Mouse (Mus musculus) liver, embryonic 13.5 days (tissue): ENCODE data around the gene Nrbf2. TPM values are rescaled to one million over a fixed set of nuclear protein-coding genes. Genes with fewer than 3 reads are reported as not detected.
A peak's percentile ranks its signal among the peaks of the same experiment; 100 is the strongest.

Experiments used
- ATAC-seq: fragments of 200-750 bp; cut with Nextera tagmentation; 2 replicates; pipeline ENCODE4 v1.8.0; 2017; ENCODE audit warnings: low read depth, mild to moderate bottlenecking, moderate number of reproducible peaks, moderate library complexity
- DNase-seq: peaks from one replicate; pipeline ENCODE4 v3.0.0; 2022
- H3K27ac ChIP-seq: fragments of 300-500 bp; sonication (generic); 2 replicates; pipeline ENCODE4 v1.5.1; 2015; ENCODE audit warnings: moderate library complexity, mild to moderate bottlenecking, inconsistent platforms
- H3K27me3 ChIP-seq: fragments of 300-500 bp; sonication (generic); 2 replicates; pipeline ENCODE4 v1.6.1; 2015; ENCODE audit warnings: mild to moderate bottlenecking, inconsistent platforms
- H3K36me3 ChIP-seq: fragments of 300-500 bp; sonication (generic); 2 replicates; pipeline ENCODE4 v1.6.1; 2015; ENCODE audit warnings: mild to moderate bottlenecking, inconsistent platforms
- H3K4me1 ChIP-seq: fragments of 300-500 bp; sonication (generic); replicated peaks from 2 replicates; pipeline ENCODE4 v1.6.1; 2015; ENCODE audit warnings: inconsistent platforms
- H3K4me2 ChIP-seq: fragments of 300-500 bp; sonication (generic); 2 replicates; pipeline ENCODE4 v1.6.1; 2015; ENCODE audit warnings: inconsistent platforms, mild to moderate bottlenecking, moderate library complexity
- H3K4me3 ChIP-seq: fragments of 300-500 bp; sonication (generic); replicated peaks from 2 replicates; pipeline ENCODE4 v1.5.1; 2015; ENCODE audit warnings: mild to moderate bottlenecking, inconsistent platforms
- H3K9ac ChIP-seq: fragments of 300-500 bp; sonication (generic); 2 replicates; pipeline ENCODE4 v1.6.1; 2015; ENCODE audit warnings: mild to moderate bottlenecking, inconsistent platforms
- H3K9me3 ChIP-seq: fragments of 300-500 bp; sonication (generic); replicated peaks from 2 replicates; pipeline ENCODE4 v1.6.1; 2016; ENCODE audit warnings: inconsistent platforms
- whole genome bisulfite sequencing: fragments of 180-500 bp; shearing (Covaris S2); methylation state at CpG from one replicate; pipeline ENCODE4 v1.1.7; 2015; ENCODE audit not compliant: insufficient replicate concordance; 5-methylcytosine and 5-hydroxymethylcytosine counted together
- polyA plus RNA-seq: library from polyadenylated mRNA; unstranded; fragments of >200 nt; fragmentation: Nextera tagmentation; extraction: Ambion mirVana; gene quantifications from 2 replicates; pipeline ENCODE4 v1.2.1, GENCODE M21; 2015

Nrbf2 gene
- polyA plus RNA-seq, 1 experiment from 2014 or later = 19.2 TPM

GRCm38 (mm10) chr10:67252353-67252752 lies 32.8 kb downstream of the Nrbf2 start:
- ATAC-seq (no peak), DNase-seq (no peak)
- no peak overlapping the region for H3K27ac ChIP-seq
- H3K4me3 ChIP-seq = no peak overlapping the region
- H3K4me1 ChIP-seq = no peaks in the 10 kb centered on the region
- no peak overlapping the region for H3K9ac ChIP-seq
- peaks cover 66% of the 10 kb centered on the region for H3K36me3 ChIP-seq
- H3K9me3 ChIP-seq = no peaks in the 10 kb centered on the region
- WGBS = 69% methylated on average over 5 of the region's 5 CpGs
- no peak overlapping the region for H3K4me2 ChIP-seq
- no peaks in the 10 kb centered on the region for H3K27me3 ChIP-seq

- Histone ChIP-seq H3K9ac (no peak overlapping the region), H3K4me3 (no peak overlapping the region), H3K27me3 (no peaks in the 10 kb centered on the region), H3K36me3 (peaks cover 73% of the 10 kb centered on the region), H3K27ac (no peak overlapping the region), H3K4me1 (no peaks in the 10 kb centered on the region), H3K4me2 (no peak overlapping the region), H3K9me3 (no peaks in the 10 kb centered on the region)
- ATAC-seq = no peak
- no peak for DNase-seq
- WGBS = 90% methylated on average over 6 of the region's 6 CpGs
Measured at GRCm38 (mm10) chr10:67250846-67251245, 34.3 kb downstream of the Nrbf2 start.

- no peaks in the 10 kb centered on the region for H3K4me1 ChIP-seq
- no peak overlapping the region for H3K9ac ChIP-seq
- 73% methylated on average over 2 of the region's 2 CpGs for WGBS
- no peaks in the 10 kb centered on the region for H3K27me3 ChIP-seq
- no peak overlapping the region for H3K4me3 ChIP-seq
- DNase-seq (no peak), ATAC-seq (no peak)
- H3K27ac ChIP-seq = no peak overlapping the region
- H3K36me3 ChIP-seq = peaks cover 73% of the 10 kb centered on the region
- H3K4me2 ChIP-seq = no peak overlapping the region
- no peaks in the 10 kb centered on the region for H3K9me3 ChIP-seq
Measured at GRCm38 (mm10) chr10:67249486-67249885, 35.6 kb downstream of the Nrbf2 start.

DNA sequence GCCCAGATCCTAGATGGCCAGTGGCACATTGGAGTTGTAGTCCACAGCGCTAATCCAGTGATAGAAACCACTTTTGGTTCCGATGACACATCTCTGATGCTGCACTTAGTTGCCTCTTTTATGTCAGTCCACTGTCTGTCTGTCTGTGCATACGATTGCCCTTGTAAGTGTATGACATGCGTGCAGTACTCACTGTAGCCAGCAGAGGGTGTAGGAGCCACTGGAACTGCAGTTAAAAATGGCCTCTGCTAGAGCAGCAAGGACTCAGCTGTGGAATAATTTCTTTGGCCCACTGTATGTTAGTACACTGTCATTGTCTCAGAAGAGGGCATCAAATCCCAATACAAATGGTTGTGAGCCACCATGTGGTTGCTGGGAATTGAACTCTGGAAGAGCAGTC lies 38.0 kb downstream of the Nrbf2 start:
- Histone ChIP-seq H3K4me1 (no peaks in the 10 kb centered on the region), H3K27ac (no peak overlapping the region), H3K27me3 (no peaks in the 10 kb centered on the region), H3K4me2 (no peak overlapping the region), H3K9ac (no peak overlapping the region), H3K9me3 (no peaks in the 10 kb centered on the region), H3K36me3 (peaks cover 74% of the 10 kb centered on the region), H3K4me3 (no peak overlapping the region)
- ATAC-seq (no peak), DNase-seq (peak; percentile 35)
- WGBS = 80% methylated on average over 4 of the region's 4 CpGs

DNA sequence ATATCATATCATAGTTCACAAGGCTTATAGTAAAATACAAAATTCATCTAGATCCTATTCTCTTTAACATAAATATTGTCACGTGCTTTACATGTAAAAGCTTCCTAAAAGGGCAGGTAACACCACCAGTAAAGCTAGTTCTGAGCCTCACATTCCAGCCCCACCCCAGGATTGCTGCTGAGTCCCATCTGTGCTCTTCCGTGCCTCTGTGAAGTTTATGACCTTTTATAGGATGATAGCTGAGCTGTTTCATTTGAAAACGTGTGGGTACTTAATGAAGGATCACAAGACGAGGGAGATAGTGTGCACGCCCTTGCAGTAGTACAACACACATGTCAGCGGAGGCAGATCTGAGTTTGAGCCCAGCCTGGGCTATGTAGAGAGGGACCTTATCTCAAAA lies 54.7 kb downstream of the Nrbf2 start:
- H3K4me3 ChIP-seq = no peak overlapping the region
- H3K9ac ChIP-seq = no peak overlapping the region
- DNase-seq (no peak), ATAC-seq (no peak)
- 0 out of 2 replicates have a peak, but pooled peaks cover 3% of the 10 kb centered on the region for H3K4me1 ChIP-seq
- H3K9me3 ChIP-seq = no peaks in the 10 kb centered on the region
- H3K27ac ChIP-seq = no peak overlapping the region
- no peak overlapping the region for H3K4me2 ChIP-seq
- 71% methylated on average over 6 of the region's 6 CpGs for WGBS
- no peaks in the 10 kb centered on the region for H3K27me3 ChIP-seq
- peaks cover 65% of the 10 kb centered on the region for H3K36me3 ChIP-seq

- Histone ChIP-seq H3K27me3 (no peaks in the 10 kb centered on the region), H3K9me3 (no peaks in the 10 kb centered on the region), H3K9ac (no peak overlapping the region), H3K4me3 (no peak overlapping the region), H3K27ac (no peak overlapping the region), H3K36me3 (peaks cover 53% of the 10 kb centered on the region), H3K4me1 (0 out of 2 replicates have a peak, but pooled peaks cover 3% of the 10 kb centered on the region), H3K4me2 (no peak overlapping the region)
- WGBS = 86% methylated on average over 14 of the region's 14 CpGs
- DNase-seq (no peak), ATAC-seq (no peak)
Measured at GRCm38 (mm10) chr10:67226543-67226942, 58.6 kb downstream of the Nrbf2 start.

- WGBS = 50% methylated on average over 7 of the region's 7 CpGs
- peak; percentile 8 for DNase-seq
- H3K27me3 ChIP-seq = no peaks in the 10 kb centered on the region
- no peaks in the 10 kb centered on the region for H3K9me3 ChIP-seq
- H3K4me1 ChIP-seq = 0 out of 2 replicates have a peak, but pooled peaks cover 3% of the 10 kb centered on the region
- H3K9ac ChIP-seq = no peak overlapping the region
- no peak overlapping the region for H3K27ac ChIP-seq
- H3K4me3 ChIP-seq = no peak overlapping the region
- H3K4me2 ChIP-seq = no peak overlapping the region
- H3K36me3 ChIP-seq = peaks cover 49% of the 10 kb centered on the region
- ATAC-seq = no peak; the same call in 1 of the 2 replicates
Measured at GRCm38 (mm10) chr10:67226109-67226508, 59.0 kb downstream of the Nrbf2 start.

DNA sequence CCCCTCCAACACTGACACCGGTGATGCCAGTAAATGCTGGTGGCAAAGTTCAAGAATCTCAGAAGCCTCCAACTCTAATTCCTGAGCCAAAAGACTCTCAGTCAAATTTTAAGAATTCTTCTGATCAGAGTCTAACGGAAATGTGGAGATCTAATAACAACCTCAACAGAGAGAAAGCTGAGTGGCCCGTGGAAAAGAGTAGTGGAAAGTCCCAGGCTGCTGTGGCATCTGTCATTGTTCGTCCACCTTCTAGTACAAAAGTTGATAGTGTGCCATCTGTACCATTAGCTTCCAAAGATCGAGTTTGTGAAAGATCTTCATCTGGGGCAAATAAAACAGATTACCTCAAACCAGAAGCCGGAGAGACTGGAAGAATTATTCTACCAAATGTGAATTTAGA lies 59.6 kb downstream of the Nrbf2 start:
- Histone ChIP-seq H3K27ac (no peak overlapping the region), H3K4me1 (0 out of 2 replicates have a peak, but pooled peaks cover 3% of the 10 kb centered on the region), H3K9me3 (no peaks in the 10 kb centered on the region), H3K4me3 (no peak overlapping the region), H3K9ac (no peak overlapping the region), H3K36me3 (peaks cover 43% of the 10 kb centered on the region), H3K4me2 (no peak overlapping the region), H3K27me3 (no peaks in the 10 kb centered on the region)
- ATAC-seq (no peak), DNase-seq (no peak)
- WGBS = 76% methylated on average over 6 of the region's 6 CpGs

DNA sequence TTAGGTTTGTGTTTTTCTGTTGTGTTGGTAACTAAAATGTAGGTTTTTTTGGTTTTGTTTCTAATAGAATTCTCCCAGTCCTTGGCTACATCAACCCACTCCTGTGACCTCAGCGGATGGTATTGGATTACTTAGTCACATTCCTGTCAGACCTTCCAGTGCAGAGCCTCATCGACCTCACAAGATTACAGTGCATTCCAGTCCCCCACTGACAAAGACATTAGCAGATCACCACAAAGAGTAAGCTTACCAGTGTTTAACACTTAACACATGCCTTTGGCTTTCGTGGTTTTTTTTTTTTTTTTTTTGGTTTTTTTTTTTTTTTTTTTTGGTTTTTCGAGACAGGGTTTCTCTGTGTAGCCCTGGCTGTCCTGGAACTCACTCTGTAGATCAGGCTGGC lies 61.2 kb downstream of the Nrbf2 start:
- no peak overlapping the region for H3K4me2 ChIP-seq
- WGBS = 66% methylated on average over 3 of the region's 4 CpGs
- no peak for DNase-seq
- H3K36me3 ChIP-seq = peaks cover 48% of the 10 kb centered on the region
- no peak for ATAC-seq
- H3K27ac ChIP-seq = no peak overlapping the region
- no peak overlapping the region for H3K9ac ChIP-seq
- 0 out of 2 replicates have a peak, but pooled peaks cover 3% of the 10 kb centered on the region for H3K4me1 ChIP-seq
- no peak overlapping the region for H3K4me3 ChIP-seq
- no peaks in the 10 kb centered on the region for H3K9me3 ChIP-seq
- H3K27me3 ChIP-seq = no peaks in the 10 kb centered on the region

GRCm38 (mm10) chr10:67221284-67221683 lies 63.8 kb downstream of the Nrbf2 start:
- ATAC-seq (no peak), DNase-seq (no peak)
- Histone ChIP-seq H3K9me3 (no peaks in the 10 kb centered on the region), H3K27me3 (no peaks in the 10 kb centered on the region), H3K4me3 (no peak overlapping the region), H3K9ac (no peak overlapping the region), H3K27ac (no peak overlapping the region), H3K4me1 (0 out of 2 replicates have a peak, but pooled peaks cover 2% of the 10 kb centered on the region), H3K36me3 (peaks cover 52% of the 10 kb centered on the region), H3K4me2 (no peak overlapping the region)
- 38% methylated on average over 5 of the region's 5 CpGs for WGBS

GRCm38 (mm10) chr10:67220251-67220650 lies 64.9 kb downstream of the Nrbf2 start:
- peaks cover 42% of the 10 kb centered on the region for H3K36me3 ChIP-seq

DNA sequence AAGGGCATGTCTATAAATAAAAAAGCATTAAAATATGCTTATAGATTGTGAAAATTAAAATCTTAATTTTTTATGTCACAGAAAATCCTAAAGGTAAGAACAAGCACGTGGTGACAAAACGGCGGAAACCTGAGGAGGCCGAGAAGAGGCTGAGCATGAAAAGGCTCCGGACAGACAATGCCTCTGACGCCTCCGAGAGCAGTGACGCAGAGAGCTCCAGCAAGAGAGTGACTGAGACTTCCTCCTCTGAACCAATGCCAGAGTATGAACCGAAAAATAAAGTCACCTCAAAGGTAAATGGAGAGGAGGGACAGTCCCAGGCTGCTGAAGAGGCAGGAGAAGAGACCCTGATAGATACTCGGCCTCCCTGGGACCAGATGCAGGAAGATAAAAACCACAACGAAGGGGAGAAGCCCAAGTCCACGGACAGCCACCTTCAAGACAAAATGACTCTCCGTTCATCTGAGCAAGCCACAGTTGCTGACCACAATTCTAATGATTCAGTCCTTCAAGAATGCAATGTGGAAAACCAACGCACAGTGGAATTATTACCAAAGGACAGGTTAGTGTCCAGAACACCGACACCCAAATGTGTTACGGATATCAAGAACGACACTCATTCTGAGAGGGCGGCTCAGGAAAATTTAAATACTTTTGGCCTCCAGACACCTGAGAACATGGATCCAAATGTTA lies 66.1 kb downstream of the Nrbf2 start:
- peaks cover 31% of the 10 kb centered on the region for H3K36me3 ChIP-seq
- ATAC-seq = no peak
- H3K9ac ChIP-seq = no peak overlapping the region
- H3K4me3 ChIP-seq = no peak overlapping the region
- H3K27me3 ChIP-seq = no peaks in the 10 kb centered on the region
- no peaks in the 10 kb centered on the region; the same call in 1 of the 2 replicates for H3K4me1 ChIP-seq
- no peaks in the 10 kb centered on the region for H3K9me3 ChIP-seq
- no peak overlapping the region for H3K27ac ChIP-seq
- DNase-seq = no peak
- H3K4me2 ChIP-seq = no peak overlapping the region
- 76% methylated on average over 18 of the region's 18 CpGs for WGBS

More at GRCm38 (mm10) chr10:67220251-67220650, 64.9 kb downstream of the Nrbf2 start:
- Histone ChIP-seq H3K9me3 (no peaks in the 10 kb centered on the region), H3K4me2 (no peak overlapping the region), H3K4me1 (no peaks in the 10 kb centered on the region), H3K27me3 (no peaks in the 10 kb centered on the region), H3K9ac (no peak overlapping the region), H3K27ac (no peak overlapping the region), H3K4me3 (no peak overlapping the region)
- WGBS = 79% methylated on average over 4 of the region's 4 CpGs
- ATAC-seq (no peak), DNase-seq (no peak)
